Mouse (Mus musculus): ENCODE results near the gene Rab31. TPM values are rescaled to one million over a fixed set of nuclear protein-coding genes. Genes with fewer than 3 reads are reported as not detected.
"Not testable (repeated sequence)": the region's sequence is repeated elsewhere in the genome, so short reads cannot be mapped to it uniquely, and the experiment has no call there.

Rab31 gene
- total RNA-seq, 2 experiments from 2014 or later = 6.9 to 8.1 TPM

- no peak for DNase-seq
Measured at GRCm38 (mm10) chr17:65665786-65666387, 106.7 kb downstream of the Rab31 start.

DNA sequence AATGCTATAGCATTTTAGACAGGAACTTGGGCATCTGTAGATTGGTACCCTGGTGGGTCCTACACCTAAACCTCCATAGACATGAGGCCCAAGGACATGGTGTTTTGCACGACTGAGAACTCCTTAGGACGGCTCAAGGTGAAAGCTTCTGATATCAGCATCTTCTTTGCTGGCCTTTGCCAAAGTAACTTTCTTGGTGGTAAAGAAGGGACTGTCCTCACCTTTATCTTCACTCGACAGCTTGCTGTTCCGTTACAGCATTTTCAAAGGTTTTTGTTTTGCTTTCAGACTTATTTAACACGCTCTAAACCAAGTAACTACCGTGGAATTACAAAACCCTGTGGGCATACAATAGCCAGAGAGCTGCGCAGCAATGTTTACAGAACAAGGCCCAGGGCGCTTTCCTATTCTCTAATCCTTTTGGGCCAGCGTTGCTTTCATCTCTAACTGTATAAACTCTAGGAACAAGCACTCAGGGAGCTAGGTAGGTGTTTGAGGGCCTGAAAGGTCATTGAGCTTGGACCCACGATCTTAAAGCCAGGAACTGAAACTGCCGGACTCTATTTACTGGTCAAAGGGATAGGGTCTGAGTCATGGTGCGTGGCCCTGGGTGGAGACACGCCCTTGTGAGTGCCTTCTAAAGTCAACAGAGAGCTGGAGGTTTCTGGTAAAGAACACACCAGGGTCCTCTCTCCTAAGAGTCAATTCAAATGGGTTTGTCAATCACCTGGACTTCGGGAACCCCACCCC lies 109.0 kb downstream of the Rab31 start:
- DNase-seq = no peak

DNA sequence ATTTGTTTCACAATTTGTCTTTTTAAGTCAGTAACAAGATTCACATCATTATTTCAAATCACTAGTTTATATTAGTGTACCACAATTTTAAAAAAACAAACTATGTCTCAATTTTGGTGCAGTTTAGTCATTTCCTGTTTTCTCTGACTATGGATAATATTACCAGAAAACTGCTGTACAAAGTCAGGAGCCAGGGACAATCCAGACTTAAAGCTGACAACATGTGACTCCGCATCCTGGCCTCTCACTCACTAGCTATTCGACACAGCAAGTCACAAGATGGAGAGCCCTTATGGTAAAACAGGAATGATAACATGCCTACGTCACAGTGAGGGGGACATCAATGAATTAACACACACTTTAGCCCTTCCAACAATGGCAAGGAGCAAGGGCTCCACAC lies 109.9 kb downstream of the Rab31 start:
- DNase-seq = no peak

DNA sequence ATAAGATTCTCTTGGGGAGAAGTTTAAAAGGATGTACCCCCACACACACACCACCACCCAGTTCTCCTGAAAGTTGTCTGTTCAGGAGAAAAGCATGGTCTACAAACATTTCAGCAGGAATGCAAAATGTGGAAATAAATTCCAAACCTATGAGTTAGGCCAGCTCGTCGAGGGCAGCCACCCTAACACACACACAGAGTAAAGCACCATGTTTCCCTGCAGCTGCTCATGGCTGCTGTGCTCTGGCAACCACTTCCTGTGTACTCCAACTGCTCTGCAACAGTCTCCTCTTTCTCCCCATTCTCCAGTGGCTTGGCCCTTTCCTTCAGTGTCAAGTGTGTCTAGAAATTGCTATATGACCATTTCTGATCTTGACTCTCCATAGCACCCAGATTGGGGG lies 114.1 kb downstream of the Rab31 start:
- no peak for DNase-seq

DNA sequence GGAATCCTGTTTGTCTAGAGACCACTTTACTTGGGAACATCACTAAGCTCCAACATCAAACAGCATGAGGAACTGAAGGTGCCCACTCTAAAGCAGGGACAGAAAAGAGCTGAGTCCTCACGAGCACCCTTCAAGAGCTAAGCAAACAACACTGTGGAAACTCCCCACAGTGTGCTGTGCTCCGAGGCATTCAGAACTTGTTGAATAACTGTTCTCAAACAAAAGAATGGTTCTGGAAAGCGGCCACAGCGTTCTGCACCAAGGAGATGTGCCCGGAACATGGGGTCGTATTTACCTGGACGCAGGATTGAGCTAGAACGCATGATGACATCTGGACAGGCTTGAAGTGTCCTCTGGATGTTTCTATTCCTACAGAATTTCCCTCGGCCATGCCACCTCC lies 114.6 kb downstream of the Rab31 start:
- no peak for DNase-seq

DNA sequence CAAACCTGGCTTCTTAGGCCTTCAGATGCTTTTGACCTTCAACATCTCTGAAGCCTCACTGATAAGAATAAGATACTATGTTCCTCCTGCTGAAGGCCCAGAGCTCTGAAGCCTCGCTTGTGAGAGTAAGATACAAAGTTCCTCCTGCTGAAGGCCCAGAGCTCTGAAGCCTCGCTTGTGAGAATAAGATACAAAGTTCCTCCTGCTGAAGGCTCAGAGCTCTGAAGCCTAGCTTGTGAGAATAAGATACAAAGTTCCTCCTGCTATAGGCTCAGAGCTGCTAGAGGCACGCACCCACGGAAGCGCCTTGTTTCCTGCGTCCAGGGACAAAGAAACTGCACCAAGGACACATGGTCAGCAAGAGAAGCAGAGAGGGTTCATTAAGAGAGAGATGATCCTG lies 115.8 kb downstream of the Rab31 start:
- no peak for DNase-seq

GRCm38 (mm10) chr17:65656076-65656475 lies 116.5 kb downstream of the Rab31 start:
- DNase-seq = no peak

- no peak for DNase-seq
Measured at GRCm38 (mm10) chr17:65655608-65656007, 116.9 kb downstream of the Rab31 start.

DNA sequence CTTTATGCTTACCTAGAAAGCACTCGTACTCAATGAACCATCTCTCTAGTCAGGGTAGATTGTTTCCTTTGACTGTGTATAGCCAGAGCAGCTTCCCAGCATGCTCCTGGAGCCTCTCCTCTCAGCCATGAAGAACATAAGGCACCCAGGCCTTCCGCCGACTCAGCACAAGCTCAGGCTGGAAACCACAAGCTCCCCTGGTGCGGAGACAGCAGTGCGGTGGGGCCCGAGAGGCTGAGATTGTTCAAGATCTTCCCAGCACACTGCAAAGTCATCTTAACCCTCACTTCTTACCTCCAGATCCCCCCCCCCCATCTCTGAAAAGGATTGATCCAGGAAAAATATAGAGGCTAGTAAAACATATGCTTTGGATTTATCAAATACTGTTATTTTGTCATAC lies 122.0 kb downstream of the Rab31 start:
- DNase-seq = no peak

- peak; percentile 27 for DNase-seq
Measured at GRCm38 (mm10) chr17:65649175-65649493, 123.4 kb downstream of the Rab31 start.

DNA sequence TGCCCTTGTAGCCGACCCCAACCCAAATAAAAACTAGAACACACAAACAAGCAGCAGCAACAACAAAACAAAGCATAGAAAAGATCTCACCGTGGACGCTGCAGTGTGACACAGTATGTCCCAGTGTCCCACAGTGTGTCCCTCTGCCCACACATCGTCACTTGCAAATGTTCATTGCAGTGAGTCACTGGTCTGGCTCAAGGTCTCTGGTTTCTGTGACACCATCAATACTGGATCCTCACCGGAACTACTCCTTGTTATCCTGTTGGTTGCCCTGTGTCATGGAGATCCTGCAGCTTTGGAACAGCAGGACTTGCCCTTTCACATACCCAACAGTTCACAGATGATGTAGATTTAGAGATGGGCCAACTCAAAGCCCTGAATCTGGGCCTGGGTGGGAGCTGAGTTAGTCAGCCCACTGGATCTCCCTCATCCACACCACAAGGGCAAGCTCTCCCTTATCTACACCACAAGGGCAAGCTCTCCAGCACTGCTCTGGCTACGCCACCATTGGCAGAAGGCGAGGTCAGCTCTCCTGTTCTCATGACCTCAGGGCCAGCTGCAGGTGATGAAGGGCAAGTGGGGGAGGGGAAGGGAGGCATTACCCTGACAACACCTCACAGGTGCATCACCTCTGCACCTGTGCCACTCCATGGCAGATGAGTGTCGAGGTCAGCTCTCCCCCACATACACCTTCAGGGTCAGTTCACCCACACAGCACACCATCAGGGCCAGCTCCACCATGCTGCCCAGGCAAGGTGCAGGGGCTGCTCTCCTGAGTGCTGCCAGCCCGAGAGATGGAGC lies 124.0 kb downstream of the Rab31 start:
- DNase-seq = no peak

DNA sequence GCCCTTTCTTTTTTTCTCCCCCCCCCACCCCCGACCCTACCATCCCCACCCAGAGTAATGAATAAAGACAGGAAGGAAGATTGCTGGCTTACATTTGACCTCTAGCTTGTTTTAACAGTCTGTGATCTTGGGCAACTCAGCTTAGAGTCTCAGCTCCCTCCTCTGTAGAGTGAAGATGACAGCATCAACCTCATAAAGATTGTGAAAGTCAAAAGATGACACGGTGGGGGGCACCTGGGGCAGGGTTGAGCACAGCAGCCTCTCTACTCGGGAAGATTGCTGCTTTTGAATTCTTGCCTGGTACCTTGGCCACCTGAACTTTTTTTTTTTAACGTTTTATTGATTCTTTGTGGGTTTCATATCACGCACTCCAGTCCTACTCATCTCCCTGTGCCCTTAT lies 124.6 kb downstream of the Rab31 start:
- no peak for DNase-seq

- no peak for DNase-seq
Measured at GRCm38 (mm10) chr17:65647226-65647625, 125.3 kb downstream of the Rab31 start.

DNA sequence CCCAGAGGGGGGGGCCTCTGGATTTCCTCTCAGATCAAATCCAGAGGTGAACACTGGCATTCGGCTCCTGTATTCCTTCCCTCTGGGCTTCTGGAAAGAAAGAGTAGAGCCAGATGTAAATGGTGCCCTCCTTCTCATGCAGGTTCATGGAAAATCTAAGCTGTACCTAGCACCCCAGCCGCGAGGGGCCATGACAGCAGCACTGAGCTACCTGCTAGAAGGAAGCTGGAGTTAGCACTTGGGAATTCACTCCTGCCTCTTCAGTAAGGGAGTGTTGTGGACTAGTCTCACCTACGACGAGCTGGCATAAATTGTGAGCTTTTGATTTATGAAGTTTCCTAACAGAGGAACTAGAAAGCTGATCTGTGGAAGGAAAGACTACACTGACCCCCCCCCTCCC lies 129.0 kb downstream of the Rab31 start:
- no peak for DNase-seq

GRCm38 (mm10) chr17:65643051-65643521 lies 129.5 kb downstream of the Rab31 start:
- peak; percentile 29 for DNase-seq

DNA sequence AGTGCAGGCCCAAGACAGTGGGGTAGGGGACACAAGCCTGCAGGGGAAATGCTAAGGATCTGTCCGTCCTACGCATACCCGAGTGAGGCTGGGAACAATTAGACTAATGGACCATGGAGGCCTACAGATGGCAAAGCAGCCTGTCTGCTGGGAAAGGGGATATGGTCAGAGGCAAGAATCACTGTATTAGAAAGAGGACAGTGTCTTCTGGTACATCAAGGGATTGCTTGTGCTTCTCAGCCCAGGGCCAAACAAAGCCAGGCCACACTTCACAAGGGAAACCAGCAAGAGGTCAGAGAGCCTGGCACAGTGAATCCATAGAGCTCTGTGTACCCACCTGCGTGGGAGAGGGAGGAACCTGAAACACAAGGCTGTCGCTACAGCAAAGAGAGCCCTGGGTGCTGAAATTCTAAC lies 130.0 kb downstream of the Rab31 start:
- DNase-seq = no peak

GRCm38 (mm10) chr17:65641734-65642218 lies 130.8 kb downstream of the Rab31 start, which contains the start of gene Txndc2:
Gene Txndc2 (minus strand): TSS chr17:65642168.
- no peak for DNase-seq

- no peak for DNase-seq
Measured at GRCm38 (mm10) chr17:65639144-65639543, 133.4 kb downstream of the Rab31 start.

DNA sequence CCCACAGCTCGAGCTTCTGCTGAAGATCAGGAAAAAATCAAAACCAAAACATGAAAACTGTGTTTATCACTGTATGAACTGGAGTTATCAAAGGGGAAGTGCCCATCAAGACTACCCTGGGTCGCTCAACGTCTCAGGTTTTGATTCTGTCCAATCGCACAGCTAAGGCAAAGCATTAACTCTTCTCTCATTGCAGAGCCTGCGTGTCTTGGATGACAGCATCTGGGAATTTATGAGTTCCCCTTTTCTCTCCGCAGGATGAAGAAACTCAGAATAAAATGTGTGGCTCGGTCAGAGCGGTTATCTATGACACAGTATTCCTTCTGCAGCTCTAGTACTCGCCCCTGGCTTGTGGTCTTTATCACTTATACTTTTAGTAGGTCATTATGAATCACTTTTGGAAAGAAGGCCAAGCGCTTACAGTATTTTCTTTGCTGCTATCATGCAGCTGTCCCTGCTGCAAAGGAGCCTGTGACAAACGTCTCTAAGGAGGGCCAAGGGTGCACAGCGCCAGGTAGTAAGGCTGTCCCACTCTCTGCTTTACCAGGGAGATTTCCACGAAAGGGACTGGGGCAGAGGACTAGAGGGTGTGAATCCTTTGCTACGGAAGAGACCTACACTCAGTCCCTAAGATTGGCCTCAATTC lies 136.7 kb downstream of the Rab31 start:
- DNase-seq = no peak

GRCm38 (mm10) chr17:65629943-65630342 lies 142.6 kb downstream of the Rab31 start:
- DNase-seq = no peak

- DNase-seq = not testable (repeated sequence)
Measured at GRCm38 (mm10) chr17:65628823-65629532, 143.6 kb downstream of the Rab31 start.

DNA sequence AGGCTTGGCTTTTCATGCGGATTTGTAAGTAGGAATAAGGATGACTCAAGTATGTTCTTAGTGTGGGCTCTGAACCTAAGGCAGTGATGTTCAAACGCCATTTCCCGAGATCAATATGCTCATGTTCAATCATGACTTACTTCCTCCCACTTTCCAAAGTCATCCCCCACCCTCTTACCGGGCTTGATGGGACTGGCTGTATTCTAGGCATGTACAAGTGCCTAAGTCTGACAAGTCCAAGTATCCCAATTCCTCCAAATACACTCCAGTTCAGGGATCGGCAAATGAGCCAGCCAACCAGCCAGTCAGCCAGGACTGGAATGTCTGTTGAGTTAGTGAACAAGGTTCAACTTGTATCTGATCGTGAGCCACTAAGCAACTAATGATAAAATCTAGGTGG lies 146.3 kb downstream of the Rab31 start:
- DNase-seq = no peak
